Mouse (Mus musculus): Measurements from ENCODE around the gene Cxcl5. TPM values are rescaled to one million over a fixed set of nuclear protein-coding genes. Genes with fewer than 3 reads are reported as not detected.
A peak's percentile ranks its signal among the peaks of the same experiment; 100 is the strongest.

Gene Cxcl5
- total RNA-seq, 2 experiments from 2014 or later, result 0.20 to 0.31 TPM

- DNase-seq (ENCODE audit: low spot score in 2 of 2), result no peak
- no peak overlapping the region for H3K27ac ChIP-seq
- TF ChIP-seq CTCF (conservative IDR thresholded peaks at IDR 0.05), result no peak
- no peak overlapping the region for H3K4me3 ChIP-seq
These were observed 6.9 kb downstream of the Cxcl5 start for GRCm38 (mm10) chr5:90765821-90766606.

GRCm38 (mm10) chr5:90768218-90768617 is 9.1 kb downstream of the Cxcl5 start, which contains the start of gene Ppbp:
TSS of gene Ppbp (plus strand) at chr5:90768518.
- no peak within 1 kb of the TSS for H3K4me3 ChIP-seq
- no peak for TF ChIP-seq CTCF (conservative IDR thresholded peaks at IDR 0.05)
- no peak within 1 kb of the TSS for H3K27ac ChIP-seq
- DNase-seq (ENCODE audit: low spot score in 2 of 2), result no peak

- no peak overlapping the region for H3K4me3 ChIP-seq
- TF ChIP-seq CTCF (conservative IDR thresholded peaks at IDR 0.05), result no peak
- no peak overlapping the region for H3K27ac ChIP-seq
- no peak for DNase-seq (ENCODE audit: low spot score in 2 of 2)
These were observed 12.2 kb downstream of the Cxcl5 start for GRCm38 (mm10) chr5:90771369-90771768.

- DNase-seq (ENCODE audit: low spot score in 2 of 2), result no peak
- Histone ChIP-seq H3K27ac (no peak within 1 kb of the TSS), H3K4me3 (no peak within 1 kb of the TSS)
- no peak for TF ChIP-seq CTCF (conservative IDR thresholded peaks at IDR 0.05)
These were observed 12.9 kb downstream of the Cxcl5 start, which contains the start of gene Pf4 for GRCm38 (mm10) chr5:90771880-90772653. TSS of gene Pf4 (plus strand) at chr5:90772435.

GRCm38 (mm10) chr5:90775562-90775961 is 16.4 kb downstream of the Cxcl5 start:
- no peak for DNase-seq (ENCODE audit: low spot score in 2 of 2)
- H3K27ac ChIP-seq, result no peak overlapping the region
- H3K4me3 ChIP-seq, result no peak overlapping the region
- TF ChIP-seq CTCF (conservative IDR thresholded peaks at IDR 0.05), result no peak

- Histone ChIP-seq H3K4me3 (no peak overlapping the region), H3K27ac (no peak overlapping the region)
- no peak for DNase-seq (ENCODE audit: low spot score in 2 of 2)
- TF ChIP-seq CTCF (conservative IDR thresholded peaks at IDR 0.05), result no peak
These were observed 18.5 kb downstream of the Cxcl5 start for GRCm38 (mm10) chr5:90777621-90778020.

- TF ChIP-seq CTCF (conservative IDR thresholded peaks at IDR 0.05), result no peak
- no peak overlapping the region for H3K4me3 ChIP-seq
- DNase-seq (ENCODE audit: low spot score in 2 of 2), result no peak
- no peak overlapping the region for H3K27ac ChIP-seq
These were observed 19.7 kb downstream of the Cxcl5 start for GRCm38 (mm10) chr5:90778856-90779255.

GRCm38 (mm10) chr5:90783697-90784096 is 24.5 kb downstream of the Cxcl5 start:
- no peak overlapping the region for H3K4me3 ChIP-seq
- no peak overlapping the region for H3K27ac ChIP-seq
- DNase-seq (ENCODE audit: low spot score in 2 of 2), result no peak
- TF ChIP-seq CTCF (conservative IDR thresholded peaks at IDR 0.05), result no peak

- no peak for DNase-seq (ENCODE audit: low spot score in 2 of 2)
- no peak within 1 kb of the TSS; the same call in 1 of the 2 replicates for H3K4me3 ChIP-seq
- TF ChIP-seq CTCF (conservative IDR thresholded peaks at IDR 0.05), result peak; percentile 49
- H3K27ac ChIP-seq, result no peak within 1 kb of the TSS
These were observed 26.8 kb downstream of the Cxcl5 start, which contains the start of gene Cxcl3 for GRCm38 (mm10) chr5:90785659-90786588. TSS of gene Cxcl3 (plus strand) at chr5:90786103.

GRCm38 (mm10) chr5:90788114-90788513 is 29.0 kb downstream of the Cxcl5 start:
- H3K4me3 ChIP-seq, result no peak overlapping the region
- DNase-seq (ENCODE audit: low spot score in 2 of 2), result no peak
- TF ChIP-seq CTCF (conservative IDR thresholded peaks at IDR 0.05), result peak; percentile 61
- H3K27ac ChIP-seq, result no peak overlapping the region

- TF ChIP-seq CTCF (conservative IDR thresholded peaks at IDR 0.05), result no peak
- H3K4me3 ChIP-seq, result no peak overlapping the region
- no peak for DNase-seq (ENCODE audit: low spot score in 2 of 2)
- no peak overlapping the region for H3K27ac ChIP-seq
These were observed 30.3 kb downstream of the Cxcl5 start for GRCm38 (mm10) chr5:90789306-90790073.

- no peak for TF ChIP-seq CTCF (conservative IDR thresholded peaks at IDR 0.05)
- no peak overlapping the region for H3K4me3 ChIP-seq
- no peak overlapping the region for H3K27ac ChIP-seq
- DNase-seq (ENCODE audit: low spot score in 2 of 2), result no peak
These were observed 30.9 kb downstream of the Cxcl5 start for GRCm38 (mm10) chr5:90790074-90790502.
